Mouse (Mus musculus): Measurements from ENCODE around the gene Srebf1.

Srebf1 gene

DNA sequence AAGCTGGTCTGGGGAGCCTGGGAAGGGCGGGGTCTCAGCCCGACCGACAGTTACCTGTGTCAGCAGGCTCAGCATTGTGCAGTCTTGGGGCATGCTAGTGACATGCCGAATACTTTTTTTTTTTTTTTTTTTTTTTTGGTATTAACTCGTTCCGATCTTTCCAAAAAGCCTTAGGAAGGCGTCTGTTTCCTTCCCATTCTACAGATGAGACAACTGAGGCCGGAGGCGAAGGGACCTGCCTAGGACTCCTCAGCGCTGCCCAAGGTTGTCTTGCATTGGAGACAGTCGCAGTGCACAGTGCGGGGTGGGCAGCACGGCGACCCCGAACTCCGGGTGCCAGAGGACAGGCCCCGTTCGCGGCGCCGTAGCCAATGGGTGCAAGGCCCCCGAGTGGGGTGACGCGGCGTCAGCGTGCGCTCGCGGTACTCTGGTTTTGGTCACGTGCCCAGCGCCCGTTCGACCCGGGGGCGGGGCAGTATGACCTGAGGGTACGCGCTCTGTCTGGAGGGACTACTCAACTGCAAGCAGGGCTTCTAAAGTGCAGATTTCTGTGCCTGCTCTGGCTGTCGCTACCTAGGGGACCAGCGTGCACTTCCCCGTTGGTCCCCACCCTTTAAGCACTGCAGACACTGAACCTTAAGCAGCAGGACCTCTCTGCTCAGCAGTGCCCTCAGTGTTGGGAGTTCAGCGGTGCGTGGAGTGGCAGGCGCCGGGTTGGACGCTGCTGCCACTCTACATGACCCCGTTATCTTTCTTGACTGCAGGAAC lies at the start of gene Srebf1:
Srebf1 (minus strand) TSS at position 113 of the 768 bp plus-strand sequence.
- DNase-seq (ENCODE audit: low spot score): peak; percentile 75

- no peak for DNase-seq (ENCODE audit: low spot score)
Measured at GRCm38 (mm10) chr11:60268563-60268962, 46.2 kb upstream of the Srebf1 start.

DNA sequence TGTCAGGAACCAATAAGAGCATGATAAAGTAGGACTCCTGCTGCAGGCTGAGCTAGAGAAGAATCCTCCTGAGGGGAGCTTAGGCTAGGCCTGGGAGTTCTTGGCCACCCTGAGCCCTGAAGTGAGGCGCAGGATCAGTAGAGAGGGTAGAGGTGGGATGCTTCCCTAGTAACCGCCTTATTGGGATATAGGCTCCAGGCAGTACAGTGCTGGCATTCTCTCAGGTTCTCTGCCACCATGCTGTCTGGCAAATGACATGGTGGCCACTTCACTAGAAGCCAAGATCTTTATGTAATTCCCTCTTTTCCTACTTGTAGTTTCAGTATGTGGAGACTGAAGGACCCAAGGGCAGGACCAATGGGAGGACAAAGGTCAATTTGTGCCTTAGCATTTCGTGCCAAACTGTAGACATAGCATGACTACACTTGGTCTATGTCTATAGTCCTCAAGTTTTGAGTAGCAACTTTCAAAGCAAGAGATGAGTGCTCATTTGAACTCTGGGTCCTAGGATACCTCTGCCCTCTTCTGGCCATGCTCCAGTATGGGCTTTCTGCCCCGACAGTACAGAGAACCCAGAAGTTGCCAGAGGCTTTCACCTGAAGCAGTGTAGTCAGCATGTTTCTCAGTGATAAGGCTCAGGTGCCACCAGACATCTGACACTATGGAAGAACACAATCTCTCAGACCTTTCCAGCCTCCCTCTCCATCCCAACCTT lies 43.0 kb upstream of the Srebf1 start:
- no peak for DNase-seq (ENCODE audit: low spot score)

DNA sequence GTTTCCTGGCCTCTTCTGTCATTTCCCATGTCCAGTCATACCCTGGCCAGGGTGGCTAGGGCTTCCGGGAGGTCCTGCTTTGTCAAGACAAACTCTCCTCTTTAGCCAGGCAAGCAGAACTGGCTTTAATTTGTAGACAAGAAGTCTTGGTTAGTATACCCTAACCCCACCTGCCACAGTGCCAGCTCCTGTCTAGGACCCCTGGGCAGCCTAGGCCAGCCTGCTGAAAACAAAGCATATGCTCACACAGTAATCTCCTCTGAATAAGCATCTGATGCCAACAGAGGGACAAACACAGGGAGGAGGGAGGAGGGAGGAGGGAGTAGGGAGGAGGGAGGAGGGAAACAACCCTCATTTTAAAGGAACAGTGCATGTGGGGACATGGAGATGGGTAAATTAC lies 42.3 kb upstream of the Srebf1 start:
- no peak for DNase-seq (ENCODE audit: low spot score)

GRCm38 (mm10) chr11:60262396-60262795 lies 40.0 kb upstream of the Srebf1 start:
- DNase-seq (ENCODE audit: low spot score): no peak

- no peak for DNase-seq (ENCODE audit: low spot score)
Measured at GRCm38 (mm10) chr11:60260743-60261142, 38.4 kb upstream of the Srebf1 start.

DNA sequence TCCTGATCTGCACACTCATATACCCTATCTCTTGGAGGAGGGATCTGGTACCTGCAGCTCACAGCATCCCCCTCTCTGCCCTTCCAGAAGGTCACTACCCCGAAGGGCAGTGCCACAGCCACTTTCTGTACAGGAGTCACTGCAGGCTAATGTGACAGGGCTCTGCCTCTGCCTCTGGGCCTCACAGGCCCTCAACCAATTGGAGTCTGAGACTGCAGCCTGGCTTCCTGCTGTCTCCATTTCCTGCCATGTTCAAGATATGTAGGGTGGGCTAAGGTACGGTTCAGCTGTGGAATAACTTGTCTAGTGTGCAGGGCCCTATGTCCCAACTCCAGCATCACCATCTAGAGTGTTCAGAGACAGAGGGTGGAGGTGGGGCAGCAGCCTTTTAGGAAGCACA lies 35.3 kb upstream of the Srebf1 start:
- no peak for DNase-seq (ENCODE audit: low spot score)

DNA sequence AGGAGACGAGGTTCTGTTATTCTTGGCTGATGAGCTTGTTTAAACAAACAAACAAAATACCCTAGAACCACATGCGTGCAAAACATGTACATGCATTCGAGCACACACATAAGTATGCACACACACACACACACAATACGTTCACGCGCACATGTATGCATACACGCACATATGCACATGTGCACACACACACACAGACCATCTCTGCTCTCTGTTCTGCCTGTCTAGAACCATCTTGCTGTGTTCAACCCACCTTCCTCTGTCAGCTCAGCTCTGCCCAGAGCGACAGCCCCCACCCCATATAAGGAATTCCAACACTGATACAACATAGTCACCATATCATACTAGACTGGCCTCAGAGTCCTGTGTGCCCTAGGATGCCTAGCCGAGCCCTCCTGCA lies 34.3 kb upstream of the Srebf1 start:
- no peak for DNase-seq (ENCODE audit: low spot score)

DNA sequence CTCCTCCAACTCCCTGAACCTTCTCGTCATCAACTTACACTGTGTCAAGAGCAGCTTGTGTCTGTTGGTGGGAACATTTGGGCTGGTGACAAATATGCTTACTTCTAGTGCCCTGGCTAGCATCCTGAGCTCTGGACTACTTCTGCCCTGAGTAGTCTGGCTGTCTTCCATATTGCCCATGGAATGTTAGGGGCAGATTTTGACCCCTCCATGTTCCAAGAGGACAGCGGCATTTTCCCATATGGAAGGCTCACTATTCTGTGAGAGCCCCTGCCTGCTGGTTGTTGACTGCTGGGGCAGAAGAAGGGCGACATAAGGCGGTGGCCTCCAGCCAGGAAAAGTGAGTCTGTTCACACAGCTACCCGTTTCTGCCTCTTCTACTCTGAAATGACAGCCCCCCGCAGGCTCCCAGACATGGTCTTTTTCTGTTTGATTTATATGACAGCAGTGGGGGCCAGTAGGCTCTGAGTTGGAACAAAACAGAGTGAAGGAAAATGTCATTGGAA lies 33.8 kb upstream of the Srebf1 start:
- no peak for DNase-seq (ENCODE audit: low spot score)

DNA sequence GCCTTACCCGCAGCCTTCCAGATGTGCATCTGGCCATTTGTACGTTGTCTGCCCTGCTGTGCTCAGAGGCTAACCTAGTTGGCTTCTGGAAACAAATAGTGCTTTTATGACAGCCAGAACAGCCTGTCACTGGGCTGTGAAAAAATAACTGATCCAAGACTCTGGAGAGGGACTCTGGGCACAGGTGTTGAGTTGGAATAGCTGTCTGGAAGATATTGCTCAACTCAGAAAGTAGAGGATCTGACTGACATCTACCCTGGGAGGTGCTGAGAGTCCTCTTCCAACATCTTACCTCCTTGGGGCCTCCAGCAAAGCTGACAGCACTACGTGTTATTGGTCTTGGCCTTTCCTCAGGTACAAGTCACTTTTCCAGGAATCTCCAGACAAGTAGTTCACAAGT lies 33.3 kb upstream of the Srebf1 start:
- no peak for DNase-seq (ENCODE audit: low spot score)

- DNase-seq (ENCODE audit: low spot score): no peak
Measured at GRCm38 (mm10) chr11:60255181-60255580, 32.8 kb upstream of the Srebf1 start.

DNA sequence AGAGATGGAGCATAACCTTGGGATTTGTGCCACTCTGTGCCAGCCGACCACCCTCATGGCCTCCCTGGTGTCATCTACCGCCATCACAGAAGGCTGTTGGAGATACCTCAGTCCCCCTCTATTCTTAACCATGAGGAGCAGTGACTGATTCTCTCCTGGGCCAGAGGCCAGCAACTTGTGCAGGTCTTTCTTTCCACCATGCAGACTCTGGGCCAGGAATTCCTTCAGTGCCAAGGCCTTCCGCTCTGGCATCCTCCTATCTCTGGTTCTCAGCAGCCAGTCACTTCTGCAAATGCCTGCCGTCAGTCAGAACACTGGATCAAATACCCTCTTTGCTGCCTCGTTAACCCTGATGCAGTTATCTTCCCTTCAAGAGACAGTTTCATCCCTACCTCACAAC lies 31.9 kb upstream of the Srebf1 start:
- DNase-seq (ENCODE audit: low spot score): no peak

DNA sequence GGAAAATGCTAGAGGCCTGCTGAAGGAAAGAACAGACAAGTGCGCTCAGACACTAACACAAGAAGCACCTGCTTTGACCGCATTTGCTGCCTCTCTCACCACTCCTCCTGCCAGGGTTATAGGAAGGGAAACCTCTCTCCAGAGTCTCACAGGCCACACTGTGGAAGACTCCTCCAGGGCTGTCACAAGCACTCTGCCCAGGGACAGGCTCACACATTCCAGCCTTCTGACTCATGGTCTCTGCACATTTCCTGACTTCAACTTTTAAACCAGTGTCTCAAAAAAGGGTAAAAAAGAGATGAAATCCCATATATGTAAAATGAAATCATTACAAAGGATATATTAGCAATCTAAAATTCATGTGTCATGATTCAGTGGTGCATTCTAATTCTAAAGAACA lies 31.2 kb upstream of the Srebf1 start:
- DNase-seq (ENCODE audit: low spot score): no peak

DNA sequence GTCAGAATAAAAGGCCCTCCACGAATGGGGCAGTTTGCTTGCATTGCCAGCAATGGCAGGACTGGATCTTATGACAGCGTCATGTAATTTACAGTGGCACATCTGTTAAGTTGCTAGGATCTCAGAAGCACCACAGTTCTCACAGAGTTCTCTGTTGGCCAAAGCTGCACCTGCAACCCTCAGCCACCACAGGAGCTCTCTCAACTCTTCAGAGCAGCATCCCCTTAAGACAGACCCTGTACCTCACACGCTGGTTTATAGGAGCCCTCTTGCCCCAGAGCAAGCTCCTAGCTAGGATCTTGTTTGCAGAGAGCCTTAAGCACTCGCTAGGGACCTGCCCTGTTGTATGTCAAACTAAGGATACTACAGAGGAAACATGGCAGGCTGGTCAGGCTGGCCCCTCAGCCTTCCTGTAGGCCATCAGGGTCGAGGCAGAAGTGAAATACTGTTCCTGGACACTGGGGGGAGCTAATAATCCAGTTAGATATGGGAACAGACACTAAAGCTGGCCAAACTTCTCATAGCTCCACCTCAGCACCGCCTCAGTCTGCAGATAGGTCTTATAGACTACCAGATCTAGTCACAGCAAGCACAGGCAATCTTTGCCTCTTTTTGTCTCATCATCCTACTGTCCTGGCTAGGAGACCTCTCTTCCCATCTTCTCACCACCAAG lies 28.7 kb upstream of the Srebf1 start:
- peak; percentile 52 for DNase-seq (ENCODE audit: low spot score)

DNA sequence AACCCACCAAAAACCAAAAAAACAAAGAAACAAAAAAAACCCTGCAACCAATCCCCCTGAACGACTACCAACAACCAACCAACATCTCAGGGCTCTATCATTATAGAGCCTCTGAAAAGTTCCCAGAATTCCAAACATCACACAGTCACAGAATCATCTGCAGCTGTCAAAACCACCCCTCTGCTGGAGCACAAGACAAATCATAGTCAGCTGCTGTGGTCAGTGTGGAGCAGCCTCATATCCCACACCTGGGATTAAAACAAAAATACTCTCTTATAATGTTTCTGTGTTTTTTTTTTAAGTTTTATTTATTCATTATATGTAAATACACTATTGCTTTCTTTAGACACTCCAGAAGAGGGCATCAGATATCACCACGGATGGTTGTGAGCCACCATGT lies 27.5 kb upstream of the Srebf1 start:
- DNase-seq (ENCODE audit: low spot score): no peak

DNA sequence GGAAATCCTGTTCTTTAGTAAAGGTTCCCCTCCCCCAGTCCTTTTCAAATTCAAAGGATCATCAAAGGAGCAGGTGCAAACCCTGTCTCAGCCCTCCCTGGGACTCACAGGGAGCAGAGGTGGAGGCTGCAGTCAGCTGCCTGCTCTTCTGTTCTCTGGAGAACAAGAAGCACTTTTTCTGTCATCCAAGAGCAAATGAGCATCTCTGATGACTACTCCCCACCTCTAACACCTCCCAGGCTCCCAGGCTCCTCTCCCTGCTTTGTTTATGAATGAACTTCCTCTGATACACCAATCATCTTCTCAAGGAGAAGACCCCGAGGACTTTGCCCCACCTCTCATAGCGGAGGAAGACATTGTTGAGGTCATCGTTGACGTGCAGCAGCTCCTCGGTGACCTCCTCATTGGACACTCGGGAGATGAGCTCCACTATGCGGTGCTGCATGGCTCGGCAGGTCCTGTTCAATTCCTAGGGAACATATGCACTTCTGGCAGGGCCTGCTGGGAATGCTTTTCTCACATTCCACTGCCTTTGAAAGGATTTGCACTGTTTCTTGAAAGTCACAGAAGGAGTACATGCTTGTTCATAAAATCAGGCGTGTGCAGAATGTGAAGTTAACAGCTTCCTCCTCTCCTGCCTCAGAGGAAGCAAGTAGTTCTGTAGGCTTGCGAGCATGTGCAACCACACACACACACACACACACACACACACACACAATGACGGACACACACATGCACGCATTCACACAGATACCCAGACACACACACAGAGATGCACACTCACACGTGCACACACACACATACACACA lies 26.4 kb upstream of the Srebf1 start:
- no peak for DNase-seq (ENCODE audit: low spot score)

- DNase-seq (ENCODE audit: low spot score): no peak
Measured at GRCm38 (mm10) chr11:60247753-60248550, 25.6 kb upstream of the Srebf1 start.

GRCm38 (mm10) chr11:60246077-60246476 lies 23.7 kb upstream of the Srebf1 start:
- no peak for DNase-seq (ENCODE audit: low spot score)

- DNase-seq (ENCODE audit: low spot score): no peak
Measured at GRCm38 (mm10) chr11:60244503-60245143, 22.2 kb upstream of the Srebf1 start.

- DNase-seq (ENCODE audit: low spot score): no peak
Measured at GRCm38 (mm10) chr11:60240509-60240908, 18.1 kb upstream of the Srebf1 start.

- no peak for DNase-seq (ENCODE audit: low spot score)
Measured at GRCm38 (mm10) chr11:60235351-60235750, 13.0 kb upstream of the Srebf1 start.

Data from ovary, postnatal 14 days (tissue).